Mouse (Mus musculus): ENCODE data around the gene Spen. TPM values are rescaled to one million over a fixed set of nuclear protein-coding genes. Genes with fewer than 3 reads are reported as not detected.

Gene Spen
- polyA plus RNA-seq, 1 experiment from 2014 or later, result 20.9 TPM

DNA sequence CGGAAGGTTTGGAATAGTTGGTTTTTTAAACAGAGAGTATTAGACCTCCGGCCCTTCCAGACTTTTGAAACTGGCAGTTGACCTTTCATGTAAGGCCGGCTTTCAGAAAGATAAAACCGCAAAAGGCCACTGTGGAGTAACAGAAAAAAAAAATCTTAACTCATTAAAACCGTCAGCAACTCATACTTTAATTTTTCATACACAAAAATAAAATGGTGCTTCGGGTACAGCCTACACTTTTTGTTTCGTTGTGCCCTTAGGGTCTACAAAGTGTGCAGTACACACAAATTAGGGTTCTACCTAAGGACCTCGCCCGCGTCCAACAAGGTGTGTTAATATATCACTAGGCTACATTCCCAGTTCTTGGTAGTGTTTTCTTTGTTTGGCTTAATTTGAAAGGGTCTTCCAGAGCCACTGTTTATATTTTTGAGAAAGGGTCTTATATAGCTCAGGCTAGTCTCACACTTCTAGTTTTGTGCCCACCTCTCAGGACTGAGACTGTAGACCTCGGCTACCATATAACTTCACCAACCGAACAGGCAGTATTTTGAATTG lies 893 bp upstream of the Spen start:
- Histone ChIP-seq H3K9me3 (no peaks in the 10 kb centered on the region), H3K27ac (peak overlapping the region; percentile 97), H3K9ac (peak overlapping the region; percentile 98), H3K4me3 (replicated peaks) (peak overlapping the region; percentile 99), H3K36me3 (replicated peaks) (no peaks in the 10 kb centered on the region), H3K27me3 (no peaks in the 10 kb centered on the region), H3K4me2 (peak overlapping the region; percentile 92), H3K4me1 (peaks cover 42% of the 10 kb centered on the region)
- 52% methylated on average over 12 of the region's 12 CpGs for WGBS
- no peak for ATAC-seq (ENCODE audit: low FRiP score)

DNA sequence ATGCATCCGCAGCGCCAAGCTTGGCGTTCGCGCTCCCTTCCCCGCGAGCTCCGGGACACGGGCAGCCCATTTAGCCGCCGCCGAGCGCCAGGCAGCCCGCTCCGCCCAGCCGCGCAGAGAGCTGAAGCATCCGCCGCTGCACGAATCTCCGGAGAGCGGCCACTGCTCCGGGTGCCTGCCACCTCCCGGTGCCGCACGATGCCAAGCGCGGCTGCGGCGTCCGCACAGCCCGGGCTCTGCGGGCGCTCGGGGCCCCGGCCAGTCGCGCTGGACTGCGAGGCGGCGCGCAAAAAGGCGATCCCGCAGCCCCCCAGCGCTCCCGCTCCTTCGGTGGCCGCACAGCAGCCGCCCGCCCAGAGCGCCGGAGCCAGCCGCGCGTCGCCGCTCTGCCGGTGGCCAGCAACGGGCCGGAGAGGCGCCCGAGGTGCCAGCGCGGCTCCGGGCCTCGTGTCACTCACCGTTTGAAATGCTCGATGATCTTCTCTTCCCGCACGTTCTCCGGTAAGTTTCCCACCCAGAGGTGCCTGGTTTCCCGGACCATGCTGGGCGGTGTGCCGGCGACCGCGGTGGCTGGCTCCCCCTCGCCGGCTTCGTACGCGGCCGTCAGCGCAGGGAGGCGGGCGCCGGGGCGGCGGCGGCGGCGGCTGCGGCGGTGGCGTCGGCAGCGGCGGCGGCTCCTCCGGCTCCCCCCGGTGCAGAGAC lies 540 bp downstream of the Spen start:
- no peaks in the 10 kb centered on the region for H3K36me3 ChIP-seq (replicated peaks)
- no peaks in the 10 kb centered on the region for H3K9me3 ChIP-seq
- ATAC-seq (ENCODE audit: low FRiP score), result 0 out of 2 replicates have a peak, but pooled peaks have one; percentile 0
- peaks cover 54% of the 10 kb centered on the region for H3K4me1 ChIP-seq
- H3K9ac ChIP-seq, result peak overlapping the region; percentile 98
- WGBS, result under 1% methylated on average over 95 of the region's 101 CpGs
- H3K4me3 ChIP-seq (replicated peaks), result peak overlapping the region; percentile 99
- H3K27me3 ChIP-seq, result no peaks in the 10 kb centered on the region
- peak overlapping the region; percentile 97 for H3K27ac ChIP-seq
- H3K4me2 ChIP-seq, result peak overlapping the region; percentile 92

DNA sequence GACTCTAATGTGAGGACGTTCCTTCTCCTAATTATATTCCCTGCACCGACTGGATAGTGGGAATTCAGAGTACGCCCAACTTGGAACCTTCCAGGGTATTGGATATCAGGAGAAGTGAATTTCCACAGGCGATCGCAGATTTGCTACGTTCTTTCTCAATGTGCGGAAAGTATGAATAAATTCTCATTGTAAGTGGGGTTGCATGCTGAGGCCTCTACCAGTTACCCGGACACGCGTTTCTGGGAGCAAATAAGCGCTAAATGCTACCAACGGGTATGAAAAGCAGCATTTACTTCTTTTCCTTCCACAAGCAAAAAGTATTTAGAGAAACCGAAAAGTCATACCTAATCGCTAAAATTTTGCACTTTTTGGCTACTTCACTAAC lies 1.2 kb downstream of the Spen start:
- Histone ChIP-seq H3K9ac (peak overlapping the region; percentile 98), H3K27me3 (no peaks in the 10 kb centered on the region), H3K9me3 (no peaks in the 10 kb centered on the region), H3K4me1 (peaks cover 56% of the 10 kb centered on the region), H3K27ac (peak overlapping the region; percentile 97), H3K4me3 (replicated peaks) (peak overlapping the region; percentile 99), H3K36me3 (replicated peaks) (no peaks in the 10 kb centered on the region), H3K4me2 (peak overlapping the region; percentile 92)
- ATAC-seq (ENCODE audit: low FRiP score), result no peak
- WGBS, result under 1% methylated on average over 14 of the region's 14 CpGs

DNA sequence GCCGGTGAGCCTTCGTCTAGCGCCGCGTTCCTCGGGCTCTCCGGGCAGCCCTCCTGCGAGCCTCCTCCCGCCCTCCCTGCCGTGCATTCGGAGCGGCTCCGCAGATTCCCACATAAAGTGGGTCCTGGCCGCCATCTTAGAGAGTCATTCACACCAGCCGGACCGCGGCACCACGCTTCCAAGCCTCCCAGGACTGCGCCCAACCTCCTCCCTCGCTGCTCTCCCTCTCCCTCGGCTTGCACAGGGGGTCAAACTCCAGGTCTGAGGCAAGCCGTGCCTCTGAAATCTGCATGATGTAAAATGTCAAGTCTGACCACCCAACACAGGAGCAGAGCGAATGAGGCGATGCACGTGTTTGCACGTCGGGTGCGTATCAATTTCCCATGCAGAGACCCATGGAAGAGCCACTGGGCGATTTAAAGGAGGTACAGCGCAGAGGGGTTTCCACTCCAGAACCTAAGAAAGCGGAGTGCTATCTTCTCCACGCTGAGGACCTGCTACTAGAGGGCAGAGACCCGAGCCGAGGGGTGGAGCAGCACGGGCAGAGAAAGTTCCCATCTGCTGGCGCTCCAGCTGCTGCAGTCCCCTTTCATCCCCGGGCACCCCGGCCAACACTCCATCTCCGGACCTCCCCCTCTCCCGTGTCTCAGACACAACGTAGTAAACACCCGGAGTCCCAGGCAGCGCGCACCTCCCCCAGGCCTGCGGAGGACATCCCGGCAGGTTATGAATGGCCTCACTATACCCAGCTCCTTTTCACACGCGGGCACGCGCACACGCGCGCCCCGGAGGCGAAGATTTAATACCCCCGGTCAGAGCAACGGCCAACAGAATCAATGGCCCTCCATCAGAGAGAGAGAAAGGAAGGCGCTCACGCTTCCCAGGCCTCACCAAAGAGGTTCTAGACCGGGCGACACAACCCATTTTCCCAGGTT lies 1.8 kb downstream of the Spen start:
- H3K4me1 ChIP-seq, result peaks cover 50% of the 10 kb centered on the region
- H3K27ac ChIP-seq, result peak overlapping the region; percentile 97
- no peaks in the 10 kb centered on the region for H3K36me3 ChIP-seq (replicated peaks)
- H3K27me3 ChIP-seq, result no peaks in the 10 kb centered on the region
- under 1% methylated on average over 61 of the region's 61 CpGs for WGBS
- peak overlapping the region; percentile 92 for H3K4me2 ChIP-seq
- peak overlapping the region; percentile 99 for H3K4me3 ChIP-seq (replicated peaks)
- peak overlapping the region; percentile 98 for H3K9ac ChIP-seq
- peak; percentile 69 for ATAC-seq (ENCODE audit: low FRiP score)
- H3K9me3 ChIP-seq, result no peaks in the 10 kb centered on the region

DNA sequence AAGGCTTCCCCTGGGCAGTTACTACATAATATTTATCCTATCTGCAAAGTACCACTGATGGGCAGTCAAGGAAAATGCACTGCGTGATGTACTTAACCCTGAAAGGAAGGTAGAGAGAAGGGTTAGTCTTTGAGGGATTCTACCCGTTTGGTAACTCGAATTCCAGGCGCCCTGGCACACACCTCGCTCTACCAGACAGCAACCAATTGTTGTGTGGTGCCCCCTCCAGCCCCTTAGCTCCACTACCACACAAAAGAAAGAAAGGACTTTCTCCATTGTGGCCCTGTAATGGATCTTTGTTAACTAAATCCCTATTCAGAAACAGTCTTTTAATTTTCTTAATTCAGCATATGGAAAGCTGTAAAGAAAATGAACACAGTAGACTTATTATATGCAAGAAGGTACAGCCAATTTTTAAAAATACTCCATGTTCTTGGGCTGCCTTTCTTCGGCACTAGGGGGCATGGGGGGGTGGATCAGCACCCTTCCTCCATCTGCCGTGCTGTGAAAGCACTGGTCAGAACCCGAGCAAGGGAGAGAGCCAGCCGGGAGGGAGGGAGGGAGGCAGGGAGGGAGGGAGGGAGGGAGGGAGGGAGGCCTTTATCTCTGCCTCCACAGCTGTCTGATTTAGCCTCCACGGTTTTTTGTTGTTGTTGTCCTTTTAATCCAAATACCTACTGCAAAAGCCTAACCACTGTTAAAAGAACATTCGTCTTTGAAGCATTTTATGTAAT lies 3.3 kb downstream of the Spen start:
- H3K36me3 ChIP-seq (replicated peaks), result peaks cover 8% of the 10 kb centered on the region
- ATAC-seq (ENCODE audit: low FRiP score), result peak; percentile 47
- H3K4me3 ChIP-seq (replicated peaks), result peak overlapping the region; percentile 99
- H3K9ac ChIP-seq, result peak overlapping the region; percentile 98
- no peaks in the 10 kb centered on the region for H3K27me3 ChIP-seq
- peaks cover 48% of the 10 kb centered on the region for H3K4me1 ChIP-seq
- H3K27ac ChIP-seq, result peak overlapping the region; percentile 97
- 6% methylated on average over 9 of the region's 11 CpGs for WGBS
- H3K9me3 ChIP-seq, result no peaks in the 10 kb centered on the region
- H3K4me2 ChIP-seq, result peak overlapping the region; percentile 92

DNA sequence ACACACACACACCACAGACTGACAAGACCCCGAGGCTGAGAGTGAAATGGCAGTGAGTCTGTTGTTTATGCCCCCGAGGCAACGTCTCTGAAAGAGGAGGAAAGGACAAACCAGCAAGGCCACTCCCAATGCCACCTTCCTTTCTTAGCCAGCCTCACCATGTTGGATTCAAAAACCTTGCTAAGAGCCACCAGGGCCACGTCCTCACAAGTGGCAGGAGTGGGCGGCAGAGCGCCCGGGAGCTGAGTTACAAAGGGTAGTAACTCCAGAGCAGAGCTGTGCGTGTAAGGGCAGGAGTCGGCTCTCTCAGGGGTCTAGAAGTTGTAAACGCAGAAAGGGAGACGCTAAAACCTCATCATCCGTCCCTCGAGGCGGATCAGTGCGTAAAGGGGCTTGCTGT lies 7.4 kb downstream of the Spen start:
- no peaks in the 10 kb centered on the region for H3K9me3 ChIP-seq
- H3K4me1 ChIP-seq, result peaks cover 41% of the 10 kb centered on the region
- no peak overlapping the region for H3K9ac ChIP-seq
- ATAC-seq (ENCODE audit: low FRiP score), result no peak
- no peak overlapping the region for H3K4me2 ChIP-seq
- H3K4me3 ChIP-seq (replicated peaks), result no peak overlapping the region
- peaks cover 10% of the 10 kb centered on the region for H3K36me3 ChIP-seq (replicated peaks)
- WGBS, result 87% methylated on average over 15 of the region's 15 CpGs
- H3K27ac ChIP-seq, result 0 out of 2 replicates have a peak overlapping the region, but pooled peaks have one; percentile 11
- no peaks in the 10 kb centered on the region for H3K27me3 ChIP-seq

DNA sequence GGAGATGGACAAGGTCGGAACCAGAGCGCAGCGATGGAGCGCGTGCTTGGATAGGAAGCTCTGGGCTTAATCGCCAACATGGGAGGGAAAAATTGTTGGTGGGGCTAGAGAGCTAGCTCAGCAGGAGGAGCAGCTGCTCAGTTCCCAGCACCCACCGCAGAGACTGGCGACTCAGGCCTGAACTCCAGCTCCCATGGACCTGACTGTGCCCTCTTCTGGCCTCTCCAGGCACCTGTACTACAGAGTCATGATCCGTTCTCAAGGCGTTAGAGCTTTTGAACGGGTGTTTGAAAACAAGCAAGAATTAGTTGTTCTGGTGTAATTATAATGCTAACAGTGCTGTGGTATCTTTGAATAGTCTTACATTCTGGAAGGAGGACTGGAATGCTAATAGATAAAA lies 9.5 kb downstream of the Spen start:
- Histone ChIP-seq H3K9me3 (no peaks in the 10 kb centered on the region), H3K27ac (no peak overlapping the region), H3K9ac (no peak overlapping the region), H3K36me3 (replicated peaks) (peaks cover 10% of the 10 kb centered on the region), H3K4me3 (replicated peaks) (no peak overlapping the region), H3K27me3 (no peaks in the 10 kb centered on the region), H3K4me2 (no peak overlapping the region), H3K4me1 (peaks cover 20% of the 10 kb centered on the region)
- WGBS, result 88% methylated on average over 11 of the region's 11 CpGs
- no peak for ATAC-seq (ENCODE audit: low FRiP score)

DNA sequence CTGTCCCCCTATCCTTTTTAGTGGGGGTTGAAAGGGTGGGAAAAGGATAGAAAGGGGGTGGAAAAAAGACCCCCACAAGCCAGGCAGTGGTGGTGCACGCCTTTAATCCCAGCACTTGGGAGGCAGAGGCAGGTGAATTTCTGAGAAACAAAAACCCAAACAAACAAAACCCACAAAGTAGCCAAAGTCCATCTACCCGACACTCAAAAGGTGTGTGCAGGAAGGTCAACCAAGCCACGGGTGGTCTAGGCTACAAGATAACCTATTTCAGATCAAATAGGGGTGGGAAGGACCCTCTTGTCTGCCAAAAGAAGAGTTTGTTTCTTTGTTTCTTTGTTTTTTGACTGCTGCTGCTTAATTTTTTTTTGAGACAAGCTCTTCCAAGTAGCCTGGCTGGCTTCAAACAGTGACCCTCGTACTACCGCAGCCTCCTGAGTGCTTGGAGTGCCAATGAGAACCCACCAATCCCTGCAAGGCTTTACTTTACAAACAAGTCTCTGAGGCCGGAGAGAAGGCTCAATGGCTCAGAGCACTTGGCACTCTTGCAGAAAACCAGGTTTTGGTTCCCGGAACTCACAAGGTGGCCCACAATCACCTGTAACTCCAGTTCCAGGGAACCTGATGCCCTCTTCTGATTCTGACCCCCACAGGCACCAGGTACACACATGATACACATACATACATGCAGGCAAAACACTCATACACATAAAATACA lies 11.3 kb downstream of the Spen start:
- H3K4me3 ChIP-seq (replicated peaks), result no peak overlapping the region
- H3K27ac ChIP-seq, result 0 out of 2 replicates have a peak overlapping the region, but pooled peaks have one; percentile 8
- H3K4me1 ChIP-seq, result peaks cover 13% of the 10 kb centered on the region
- H3K36me3 ChIP-seq (replicated peaks), result peaks cover 14% of the 10 kb centered on the region
- ATAC-seq (ENCODE audit: low FRiP score), result no peak
- no peaks in the 10 kb centered on the region for H3K9me3 ChIP-seq
- 80% methylated on average over 7 of the region's 7 CpGs for WGBS
- no peak overlapping the region for H3K4me2 ChIP-seq
- H3K27me3 ChIP-seq, result no peaks in the 10 kb centered on the region
- H3K9ac ChIP-seq, result no peak overlapping the region

DNA sequence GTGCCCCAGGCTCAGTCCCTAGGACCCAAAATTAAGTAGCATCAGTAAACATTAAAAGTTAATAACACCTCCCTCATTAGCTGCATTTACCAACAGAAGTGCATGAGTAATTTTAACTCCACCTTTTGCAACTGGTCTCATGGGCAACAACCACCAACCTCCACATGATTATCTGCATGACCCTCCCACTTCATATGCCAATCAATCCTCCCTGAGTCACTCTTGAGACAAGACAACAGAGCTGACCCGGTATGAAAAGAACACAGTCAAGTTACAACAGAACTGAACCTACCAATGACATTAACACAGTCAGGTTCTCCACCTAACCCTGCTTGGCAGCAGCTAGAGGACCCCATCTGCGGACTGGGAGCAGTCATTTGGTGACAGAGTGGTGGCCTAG lies 12.5 kb downstream of the Spen start:
- no peak overlapping the region for H3K27ac ChIP-seq
- no peak overlapping the region for H3K4me2 ChIP-seq
- H3K36me3 ChIP-seq (replicated peaks), result peaks cover 24% of the 10 kb centered on the region
- ATAC-seq (ENCODE audit: low FRiP score), result no peak
- H3K9me3 ChIP-seq, result no peaks in the 10 kb centered on the region
- no peak overlapping the region for H3K4me3 ChIP-seq (replicated peaks)
- 87% methylated on average over 2 of the region's 2 CpGs for WGBS
- peaks cover 9% of the 10 kb centered on the region for H3K4me1 ChIP-seq
- no peaks in the 10 kb centered on the region for H3K27me3 ChIP-seq
- no peak overlapping the region for H3K9ac ChIP-seq

DNA sequence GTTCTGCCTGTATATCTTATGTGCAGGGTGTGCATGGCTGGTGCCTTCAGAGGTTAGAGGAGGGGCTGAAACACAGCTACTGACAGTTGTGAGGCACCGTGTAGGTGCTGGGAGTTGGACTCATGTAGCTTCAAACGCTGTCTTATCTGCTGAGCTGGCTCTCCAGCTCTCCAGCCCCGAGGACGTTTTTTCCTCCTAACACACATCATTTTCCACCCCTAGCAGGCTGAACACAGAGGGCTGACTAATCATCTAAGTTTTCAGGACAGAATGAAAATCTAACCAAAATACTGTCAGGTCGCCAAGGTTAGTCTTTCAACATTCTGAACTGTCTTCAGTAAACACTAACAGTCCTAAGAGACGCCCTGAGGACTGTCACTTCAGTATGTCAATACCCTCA lies 13.7 kb downstream of the Spen start:
- Histone ChIP-seq H3K4me3 (replicated peaks) (no peak overlapping the region), H3K27ac (no peak overlapping the region), H3K4me2 (no peak overlapping the region), H3K27me3 (no peaks in the 10 kb centered on the region), H3K9me3 (no peaks in the 10 kb centered on the region), H3K9ac (no peak overlapping the region), H3K36me3 (replicated peaks) (peaks cover 28% of the 10 kb centered on the region), H3K4me1 (peaks cover 4% of the 10 kb centered on the region; the same call in 1 of the 2 replicates)
- 81% methylated on average over 6 of the region's 6 CpGs for WGBS
- ATAC-seq (ENCODE audit: low FRiP score), result no peak

DNA sequence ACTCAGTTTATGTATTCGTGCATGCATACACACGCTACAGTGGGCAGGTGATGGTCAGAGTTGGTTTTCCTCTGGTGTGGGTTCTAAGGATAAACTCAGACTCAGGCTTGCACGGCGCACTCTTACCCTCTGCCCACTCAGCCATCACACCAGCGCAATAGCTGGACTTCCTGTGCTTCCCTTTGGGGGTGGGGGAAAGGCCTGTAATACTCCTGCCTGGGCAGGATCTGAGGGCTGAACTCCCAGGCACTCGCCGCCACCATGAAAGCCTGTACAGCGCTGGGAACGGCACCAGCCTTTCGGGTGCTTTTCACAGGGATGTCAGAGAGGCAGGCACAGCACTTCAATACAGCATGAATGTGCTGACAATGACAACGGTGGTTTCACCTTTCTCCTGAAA lies 15.3 kb downstream of the Spen start:
- no peak for ATAC-seq (ENCODE audit: low FRiP score)
- Histone ChIP-seq H3K4me1 (peaks cover 4% of the 10 kb centered on the region; the same call in 1 of the 2 replicates), H3K4me2 (no peak overlapping the region), H3K27ac (0 out of 2 replicates have a peak overlapping the region, but pooled peaks have one; percentile 43), H3K27me3 (no peaks in the 10 kb centered on the region), H3K9ac (no peak overlapping the region), H3K4me3 (replicated peaks) (no peak overlapping the region), H3K9me3 (no peaks in the 10 kb centered on the region), H3K36me3 (replicated peaks) (peaks cover 39% of the 10 kb centered on the region)
- WGBS, result 85% methylated on average over 11 of the region's 11 CpGs
